Mouse (Mus musculus) layer of hippocampus, adult 18-20 months (tissue): Measurements from ENCODE around the gene Tnfrsf23. TPM values are rescaled to one million over a fixed set of nuclear protein-coding genes. Genes with fewer than 3 reads are reported as not detected.
"Not testable (repeated sequence)": the region's sequence is repeated elsewhere in the genome, so short reads cannot be mapped to it uniquely, and the experiment has no call there.

Experiments used
- DNase-seq, 2 experiments: peaks; one replicate each; pipeline ENCODE4 v3.0.0; 2022; ENCODE audit warnings: low spot score in 2 of 2
- total RNA-seq, 2 experiments: library from RNA; stranded (reverse); gene quantifications; 2 replicates each; pipeline ENCODE4 v1.2.3; 2021

Tnfrsf23 gene
- total RNA-seq, 2 experiments from 2014 or later = 0.71 to 0.92 TPM

DNA sequence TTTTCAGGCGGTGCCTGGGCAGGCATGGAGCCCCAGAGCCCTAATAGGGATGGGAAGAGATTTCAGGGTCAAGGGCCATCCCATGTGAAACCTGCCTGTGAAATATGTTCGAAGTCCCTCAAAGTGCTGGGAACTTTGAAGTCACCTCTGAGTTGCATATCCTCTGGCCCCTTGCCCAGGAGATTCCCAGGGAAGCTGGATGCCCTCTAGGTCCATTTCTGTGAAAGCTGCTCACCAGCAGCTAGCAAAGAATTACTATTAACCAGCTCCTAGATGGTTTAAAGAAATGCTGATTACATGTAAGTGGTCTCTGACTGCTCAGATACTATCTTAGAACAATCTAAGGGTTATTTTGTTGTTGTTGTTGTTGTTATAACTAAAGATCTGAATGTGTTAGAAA, 1.1 kb downstream of the Tnfrsf23 start:
- DNase-seq = not testable (repeated sequence)

DNA sequence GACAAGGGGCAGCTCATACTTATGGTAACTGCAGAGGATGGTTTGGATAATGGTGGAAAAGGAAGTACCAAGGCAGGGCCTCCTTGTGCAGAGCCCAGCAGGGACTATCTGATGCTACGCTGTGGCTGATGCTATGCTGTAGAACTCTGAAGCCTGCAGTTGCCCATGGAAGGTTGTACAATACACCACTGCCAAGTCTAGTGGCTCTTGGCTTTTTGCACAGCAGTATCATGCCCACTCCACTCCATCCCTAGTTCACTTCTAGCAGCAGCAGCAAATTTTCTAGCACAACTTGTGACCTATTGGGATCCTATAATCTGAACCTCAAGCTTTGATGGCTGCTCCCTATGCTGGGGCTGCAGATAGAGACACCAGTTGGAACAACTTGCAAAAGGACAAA, 4.1 kb downstream of the Tnfrsf23 start:
- no peak for DNase-seq

- not testable (repeated sequence) for DNase-seq
These were observed 4.8 kb downstream of the Tnfrsf23 start for GRCm38 (mm10) chr7:143680836-143681235.

DNA sequence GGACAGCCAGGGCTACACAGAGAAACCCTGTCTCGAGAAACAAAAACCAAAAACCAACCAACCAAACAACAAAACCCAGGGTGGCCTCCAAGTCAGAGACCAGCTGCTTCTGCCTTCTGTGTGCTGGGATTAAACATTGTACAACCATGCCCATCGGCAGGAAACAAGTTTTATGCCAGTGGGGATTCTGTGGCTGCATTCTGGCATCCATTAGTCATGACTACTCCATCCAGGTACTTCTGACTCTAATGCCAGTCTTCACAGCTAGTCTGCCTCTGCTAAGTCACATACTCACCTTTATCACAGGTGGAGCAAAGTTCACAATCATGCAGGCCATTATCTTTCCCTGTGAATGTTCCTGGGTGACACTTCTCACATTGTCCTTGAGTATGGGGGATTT, 6.0 kb downstream of the Tnfrsf23 start:
- DNase-seq = not testable (repeated sequence)

DNA sequence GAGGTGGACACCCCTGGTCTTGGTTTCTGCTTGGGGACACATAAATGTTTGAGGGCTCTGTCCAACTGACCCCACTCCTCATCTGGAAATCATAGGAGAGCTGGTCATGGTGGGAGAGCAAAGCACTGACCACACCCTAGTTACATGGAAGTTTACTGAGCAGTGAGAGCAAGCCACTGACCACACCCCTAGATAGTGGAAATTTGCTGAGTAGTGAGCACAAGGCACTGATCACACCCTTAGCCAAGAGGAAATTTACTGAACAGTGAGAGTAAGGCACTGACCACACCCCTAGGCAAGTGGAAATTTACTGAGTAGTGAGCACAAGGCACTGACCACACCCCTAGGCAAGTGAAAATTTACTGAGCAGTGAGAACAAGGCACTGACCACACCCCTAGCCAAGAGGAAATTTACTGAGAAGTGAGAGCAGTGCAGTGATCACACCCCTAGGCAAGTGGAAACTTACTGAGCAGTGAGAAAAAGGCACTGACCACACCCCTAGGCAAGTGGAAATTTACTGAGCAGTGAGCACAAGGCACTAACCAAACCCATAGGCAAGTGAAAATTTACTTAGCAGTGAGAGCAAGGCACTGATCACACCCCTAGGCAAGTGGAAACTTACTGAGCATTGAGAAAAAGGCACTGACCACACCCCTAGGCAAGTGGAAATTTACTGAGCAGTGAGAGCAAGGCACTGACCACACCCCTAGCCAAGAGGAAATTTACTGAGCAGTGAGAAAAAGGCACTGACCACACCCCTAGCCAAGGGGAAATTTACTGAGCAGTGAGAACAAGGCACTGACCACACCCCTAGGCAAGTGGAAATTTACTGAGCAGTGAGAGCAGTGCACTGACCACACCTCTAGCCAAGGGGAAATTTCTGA, 19.0 kb downstream of the Tnfrsf23 start:
- DNase-seq = no peak

GRCm38 (mm10) chr7:143663470-143663869, 22.2 kb downstream of the Tnfrsf23 start:
- no peak for DNase-seq

DNA sequence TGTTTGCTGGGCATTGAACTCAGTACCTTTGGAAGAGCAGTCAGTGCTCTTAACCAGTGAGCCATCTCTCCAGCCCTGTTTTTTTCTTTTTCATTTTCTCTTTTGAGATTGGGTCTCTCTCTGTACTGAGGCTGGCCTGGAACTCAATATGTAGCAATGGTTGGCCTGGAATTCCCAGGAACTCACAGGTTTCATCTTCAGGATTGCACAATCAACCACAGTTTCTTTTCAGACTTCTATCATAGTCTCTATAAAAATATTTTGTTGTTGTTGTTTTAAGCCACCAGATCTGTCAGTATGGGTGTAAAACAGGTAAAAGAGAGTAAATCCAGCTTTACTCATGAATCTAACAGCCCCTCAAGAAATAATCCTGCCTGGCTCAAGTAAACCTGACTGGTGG, 24.9 kb downstream of the Tnfrsf23 start:
- no peak for DNase-seq

DNA sequence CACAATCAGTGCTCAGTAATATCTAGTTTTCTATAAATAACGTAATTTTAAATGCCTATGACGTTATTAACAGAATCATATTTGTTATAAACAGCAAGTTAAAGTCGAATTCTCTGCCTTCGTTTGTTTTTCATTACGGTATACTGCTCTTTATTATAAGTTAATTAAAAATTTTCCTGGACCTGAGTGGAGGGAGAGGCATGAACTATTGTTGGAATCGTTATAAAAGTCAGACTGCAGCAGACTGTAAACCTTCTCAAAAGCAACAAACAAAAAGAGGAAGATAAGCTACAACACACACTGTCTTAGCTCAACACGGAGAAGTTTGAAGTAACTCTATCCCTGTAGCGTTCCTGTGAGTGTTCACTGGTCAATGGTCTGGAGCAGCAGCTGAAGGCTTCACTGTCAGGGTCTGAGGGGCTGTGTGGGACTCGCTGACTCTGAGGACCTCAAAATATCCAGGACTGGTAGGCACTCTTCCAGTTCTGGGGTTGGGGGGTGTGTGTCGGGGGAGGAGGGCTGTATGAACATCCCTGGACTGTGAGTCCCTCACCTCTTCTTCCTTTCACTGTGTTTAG, 35.8 kb downstream of the Tnfrsf23 start:
- not testable (repeated sequence) for DNase-seq

GRCm38 (mm10) chr7:143649034-143649768, 36.5 kb downstream of the Tnfrsf23 start, which contains the start of gene Tnfrsf22:
Gene Tnfrsf22, minus strand, starts transcription at chr7:143649661.
- DNase-seq = peak; percentile 71 to 78

DNA sequence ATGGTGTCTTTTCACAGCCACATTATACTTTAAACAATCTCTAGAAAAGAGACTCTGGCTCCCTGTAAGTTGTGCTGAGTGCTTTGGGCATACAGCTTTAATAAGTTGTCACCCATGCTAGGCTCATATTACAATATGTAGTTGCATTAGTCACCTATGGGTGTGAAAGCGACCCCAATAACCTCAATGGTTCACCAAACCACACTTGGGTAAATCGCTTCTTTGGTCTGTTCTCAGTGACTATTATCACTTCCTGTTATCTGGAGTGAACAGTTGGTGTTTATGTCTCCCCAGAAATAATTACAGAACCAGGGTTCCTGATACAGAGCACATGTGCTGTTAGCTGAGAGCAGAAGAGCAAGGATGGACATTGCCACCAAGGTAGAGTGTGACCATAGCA, 41.7 kb downstream of the Tnfrsf23 start:
- not testable (repeated sequence) for DNase-seq

DNA sequence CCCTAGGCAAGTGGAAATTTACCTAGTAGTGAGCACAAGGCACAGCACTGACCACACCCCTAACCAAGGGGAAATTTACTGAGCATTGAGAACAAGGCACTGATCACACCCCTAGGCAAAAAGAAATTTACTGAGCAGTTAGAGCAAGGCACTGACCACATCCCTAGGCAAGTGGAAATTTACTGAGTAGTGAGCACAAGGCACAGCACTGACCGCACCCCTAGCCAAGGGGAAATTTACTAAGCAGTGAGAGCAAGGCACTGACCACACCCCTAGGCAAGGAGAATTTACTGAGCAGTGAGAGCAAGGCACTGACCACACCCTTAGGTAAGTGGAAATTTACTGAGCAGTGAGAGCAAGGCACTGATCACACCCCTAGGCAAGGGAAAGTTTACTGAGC, 49.0 kb downstream of the Tnfrsf23 start:
- DNase-seq = no peak

GRCm38 (mm10) chr7:143631503-143631902, 54.2 kb downstream of the Tnfrsf23 start:
- DNase-seq = no peak

- no peak for DNase-seq
These were observed 56.2 kb downstream of the Tnfrsf23 start for GRCm38 (mm10) chr7:143629501-143629900.

- no peak for DNase-seq
These were observed 57.1 kb downstream of the Tnfrsf23 start, which contains the start of gene Tnfrsf26 for GRCm38 (mm10) chr7:143628540-143628939. Gene Tnfrsf26, minus strand, starts transcription at chr7:143628722.

DNA sequence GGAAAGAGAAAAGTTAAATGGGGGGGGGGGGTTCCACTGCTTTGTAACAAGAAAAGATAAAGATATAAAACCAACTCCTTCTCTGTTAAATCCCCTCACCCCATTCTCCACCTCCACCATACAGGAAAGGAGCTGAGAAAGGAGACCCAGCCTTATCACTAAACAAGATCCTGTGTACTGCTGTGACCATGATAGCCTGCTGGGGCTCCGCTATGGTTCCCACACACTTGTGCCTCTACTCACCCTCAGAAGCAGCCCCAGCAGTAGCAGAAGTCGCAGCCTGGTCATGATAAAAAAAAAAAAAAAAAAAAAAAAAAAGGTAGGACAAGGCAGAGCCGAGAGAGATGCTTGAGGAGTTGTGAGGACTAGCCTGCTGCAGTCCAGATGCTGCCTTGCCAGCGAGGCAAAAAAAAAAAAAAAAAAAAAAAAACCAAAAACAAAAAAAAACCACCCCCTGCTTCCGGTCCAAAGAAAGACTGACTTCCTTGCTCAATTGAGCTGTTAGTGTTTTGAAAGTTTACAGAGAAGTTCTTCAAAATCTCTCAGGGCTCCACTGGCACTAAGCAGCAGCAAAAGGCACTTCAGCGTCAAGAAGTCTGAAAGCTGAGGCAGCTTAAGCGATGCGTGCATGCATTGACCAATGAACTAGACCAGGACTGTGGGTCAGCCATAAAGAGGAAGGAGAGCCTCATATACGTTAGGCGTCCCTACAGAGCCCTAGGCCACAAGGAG, 58.0 kb downstream of the Tnfrsf23 start:
- no peak for DNase-seq

- no peak for DNase-seq
These were observed 59.5 kb downstream of the Tnfrsf23 start for GRCm38 (mm10) chr7:143626178-143626577.

DNA sequence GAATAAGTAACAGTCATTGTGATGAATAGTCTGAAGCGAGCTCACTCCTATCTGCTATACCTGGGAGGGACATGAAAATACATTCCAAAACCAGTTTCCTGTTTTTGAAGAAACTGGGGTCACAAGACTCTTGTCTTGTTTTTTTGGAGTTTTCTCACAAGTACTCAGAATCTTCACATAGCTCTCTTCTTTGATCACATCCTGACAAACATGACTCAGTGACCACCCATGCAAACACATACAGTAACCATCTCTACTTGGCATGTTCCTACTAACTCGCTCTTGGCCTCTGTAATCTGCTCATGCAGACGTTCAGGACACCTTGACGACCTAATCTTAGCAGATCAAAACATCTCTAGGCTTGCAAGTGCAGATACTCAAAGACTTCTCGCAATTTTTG, 60.5 kb downstream of the Tnfrsf23 start:
- DNase-seq = no peak

GRCm38 (mm10) chr7:143624561-143624960, 61.1 kb downstream of the Tnfrsf23 start:
- no peak for DNase-seq

DNA sequence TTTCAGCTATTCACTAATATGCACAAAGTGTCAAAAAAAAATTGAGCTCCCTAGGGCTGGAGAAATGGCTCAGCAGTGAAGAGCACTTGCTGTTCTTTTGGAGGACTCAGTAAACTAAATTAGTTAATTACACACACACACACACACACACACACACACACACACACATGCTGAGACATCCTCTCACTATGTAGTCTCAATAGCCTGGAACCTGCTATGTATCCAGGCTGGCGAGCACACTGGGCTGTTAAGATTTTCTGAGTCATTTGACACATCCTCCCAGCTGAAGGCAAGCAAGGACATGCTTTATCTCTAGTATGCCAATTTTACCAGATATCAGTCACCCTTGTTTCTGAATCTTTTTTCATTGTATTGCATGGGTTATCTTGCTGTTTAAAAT, 64.7 kb downstream of the Tnfrsf23 start:
- no peak for DNase-seq
